Mouse (Mus musculus): ENCODE results near the gene Spryd3.

Gene Spryd3

GRCm38 (mm10) chr15:102103947-102104555 lies 32.0 kb downstream of the Spryd3 start:
- in situ Hi-C loops (cut with MboI; ENCODE audit: low pct_unique_long_range_greater_than_20kb in 1 of 2, low sequenced_read_pairs in 2 of 2, unreplicated experiment in 1 of 2) = no loop called here

- in situ Hi-C loops (cut with MboI; ENCODE audit: low pct_unique_long_range_greater_than_20kb in 1 of 2, low sequenced_read_pairs in 2 of 2, unreplicated experiment in 1 of 2) = no loop called here
Observed at GRCm38 (mm10) chr15:102103371-102103946, 32.6 kb downstream of the Spryd3 start.

DNA sequence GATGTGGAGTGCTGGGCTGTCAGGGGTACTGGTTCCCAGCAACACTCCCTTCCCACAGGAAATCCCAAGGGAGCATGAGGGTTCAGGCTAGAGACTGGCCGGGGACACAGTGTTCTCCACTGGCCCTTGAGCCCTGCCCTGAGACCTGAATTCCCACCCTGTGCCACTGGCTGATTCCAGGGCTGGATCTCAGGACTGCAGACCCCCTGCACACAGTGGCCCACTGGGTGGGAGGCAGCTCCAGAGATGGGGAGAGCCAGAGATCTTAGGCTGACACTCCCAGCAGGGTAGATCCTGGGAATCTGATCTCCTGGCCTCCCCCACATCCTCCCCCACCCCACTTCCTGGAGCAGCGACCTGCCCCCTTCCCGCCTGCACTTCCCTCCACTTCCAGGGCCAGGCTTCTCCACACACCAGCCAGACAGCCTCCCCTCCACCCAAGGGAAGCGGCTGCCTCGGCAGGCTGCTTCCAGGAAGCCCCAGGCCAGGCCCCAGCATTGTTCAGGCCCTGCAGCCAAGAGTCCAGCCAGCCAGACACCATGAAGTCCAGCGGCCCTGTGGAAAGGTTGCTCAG lies 33.4 kb downstream of the Spryd3 start:
- in situ Hi-C loops (cut with MboI; ENCODE audit: low pct_unique_long_range_greater_than_20kb in 1 of 2, low sequenced_read_pairs in 2 of 2, unreplicated experiment in 1 of 2) = no loop called here

- in situ Hi-C loops (cut with MboI; ENCODE audit: low pct_unique_long_range_greater_than_20kb in 1 of 2, low sequenced_read_pairs in 2 of 2, unreplicated experiment in 1 of 2) = no loop called here
Observed at GRCm38 (mm10) chr15:102101672-102102541, 34.1 kb downstream of the Spryd3 start.

DNA sequence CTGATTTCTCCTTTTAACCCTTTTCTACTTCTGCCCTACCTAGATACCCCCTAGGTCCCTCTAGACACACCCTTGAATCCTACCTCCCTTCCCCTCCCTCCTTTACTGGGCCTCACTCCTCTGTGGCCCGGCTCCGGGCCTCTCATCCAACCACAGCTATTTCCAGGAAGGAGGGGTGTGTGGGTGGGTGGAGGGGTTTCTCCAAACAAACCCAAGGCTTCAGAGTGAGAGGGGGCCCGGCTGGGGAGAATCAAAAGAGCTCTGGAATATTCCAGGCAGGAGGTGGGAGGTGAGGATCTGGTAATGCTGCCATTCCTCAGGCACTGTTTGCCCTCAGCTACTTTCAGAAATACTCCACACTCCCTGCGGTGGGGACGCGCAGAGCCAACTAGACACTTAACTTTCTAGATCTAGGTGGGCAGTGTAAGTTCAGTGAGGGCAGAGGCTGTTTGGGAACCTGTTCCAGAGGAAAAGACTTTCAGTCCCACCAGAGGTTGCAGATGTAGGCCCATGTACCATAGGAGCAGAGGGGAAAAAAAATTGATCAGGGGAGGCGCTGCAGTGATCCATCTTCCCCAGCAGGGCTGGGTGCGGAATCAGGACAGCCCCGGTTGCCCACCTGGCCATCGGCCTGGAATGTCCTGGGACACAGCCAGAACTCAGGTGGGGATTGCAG lies 34.9 kb downstream of the Spryd3 start:
- in situ Hi-C loops (cut with MboI; ENCODE audit: low pct_unique_long_range_greater_than_20kb in 1 of 2, low sequenced_read_pairs in 2 of 2, unreplicated experiment in 1 of 2) = no loop called here

DNA sequence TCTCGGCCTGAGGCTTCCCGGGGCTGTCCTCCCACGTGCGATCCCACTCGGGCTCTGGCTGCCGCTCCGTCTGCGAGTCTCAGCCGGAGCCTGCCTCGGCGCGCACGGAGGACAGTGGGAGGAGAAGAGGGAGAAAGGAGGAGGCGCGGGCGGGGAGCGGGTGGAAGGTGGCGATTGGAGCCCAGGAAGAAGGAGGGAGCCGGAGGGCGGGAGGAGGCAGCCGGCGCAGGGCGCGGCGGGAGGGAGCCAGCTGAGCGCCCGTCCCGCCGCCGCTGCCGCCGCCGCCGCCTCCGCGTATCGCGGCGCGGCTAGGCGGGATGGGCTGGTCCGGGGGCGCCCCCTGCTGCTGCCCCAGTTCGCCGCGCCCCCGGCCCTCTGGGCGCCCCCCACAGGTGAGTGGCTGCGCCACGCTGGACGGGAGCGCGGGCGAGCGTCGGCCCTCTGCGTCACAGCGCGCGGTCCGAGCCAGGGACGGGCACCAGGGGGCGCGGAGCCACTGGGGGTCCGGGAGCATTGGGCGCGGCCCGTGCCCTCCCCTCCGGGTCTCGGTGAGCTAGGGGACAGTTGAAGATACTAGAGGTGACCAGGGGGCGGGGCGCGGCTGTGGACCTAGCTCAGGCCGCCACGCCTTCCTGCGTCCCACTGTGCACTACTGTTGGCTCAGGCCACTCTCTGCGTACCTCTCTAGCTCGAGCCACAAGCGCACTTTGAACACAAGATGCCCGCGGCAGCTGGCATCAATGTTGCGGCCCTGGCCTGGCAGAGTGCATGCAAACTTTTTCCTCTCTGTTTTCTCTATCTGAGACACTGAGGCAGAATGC lies 35.7 kb downstream of the Spryd3 start, which contains the start of gene Tns2:
Tns2 (plus strand) TSS at position 253 of the 821 bp plus-strand sequence.
- in situ Hi-C loops (cut with MboI; ENCODE audit: low pct_unique_long_range_greater_than_20kb in 1 of 2, low sequenced_read_pairs in 2 of 2, unreplicated experiment in 1 of 2) = no loop called here

- in situ Hi-C loops (cut with MboI; ENCODE audit: low pct_unique_long_range_greater_than_20kb in 1 of 2, low sequenced_read_pairs in 2 of 2, unreplicated experiment in 1 of 2) = loop anchor here in 1 of 2 experiments (25.0 kb wide), 1 partner anchor 388 kb away; no protein-coding TSS in a partner anchor
Observed at GRCm38 (mm10) chr15:102099771-102100160, 36.3 kb downstream of the Spryd3 start.

- in situ Hi-C loops (cut with MboI; ENCODE audit: low pct_unique_long_range_greater_than_20kb in 1 of 2, low sequenced_read_pairs in 2 of 2, unreplicated experiment in 1 of 2) = loop anchor here in 1 of 2 experiments (25.0 kb wide), 1 partner anchor 388 kb away; no protein-coding TSS in a partner anchor
Observed at GRCm38 (mm10) chr15:102099260-102099659, 36.8 kb downstream of the Spryd3 start.

DNA sequence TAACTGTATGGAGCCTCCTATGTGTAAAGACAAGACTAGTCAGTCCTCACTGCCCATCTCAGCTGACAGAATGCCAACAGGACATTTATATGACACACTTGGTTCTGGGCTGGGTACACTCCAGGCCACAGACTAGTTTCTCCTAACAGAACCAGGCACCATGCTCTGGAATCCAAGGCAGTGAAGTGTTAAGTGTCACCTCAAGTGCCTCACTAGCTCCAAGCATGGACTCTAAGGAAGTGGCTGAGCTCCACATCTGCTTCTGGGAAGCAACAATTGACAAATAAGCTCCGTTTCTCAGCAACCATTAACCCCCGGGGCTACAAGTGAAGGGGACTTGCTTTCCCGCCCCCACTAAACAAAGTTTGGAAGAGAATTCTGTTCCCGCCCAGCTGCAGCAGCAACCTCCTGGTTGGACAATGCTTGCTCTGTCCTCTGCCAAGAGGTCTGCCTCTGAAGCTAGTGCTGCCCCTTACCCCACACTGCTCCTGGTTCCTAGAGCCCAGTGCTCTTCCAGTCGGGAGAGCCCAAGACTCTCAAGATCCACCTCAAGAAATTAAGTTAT lies 38.0 kb downstream of the Spryd3 start:
- in situ Hi-C loops (cut with MboI; ENCODE audit: low pct_unique_long_range_greater_than_20kb in 1 of 2, low sequenced_read_pairs in 2 of 2, unreplicated experiment in 1 of 2) = loop anchor here in 1 of 2 experiments (25.0 kb wide), 1 partner anchor 389 kb away; no protein-coding TSS in a partner anchor

- in situ Hi-C loops (cut with MboI; ENCODE audit: low pct_unique_long_range_greater_than_20kb in 1 of 2, low sequenced_read_pairs in 2 of 2, unreplicated experiment in 1 of 2) = loop anchor here in 1 of 2 experiments (25.0 kb wide), 1 partner anchor 390 kb away; no protein-coding TSS in a partner anchor
Observed at GRCm38 (mm10) chr15:102097147-102097915, 38.7 kb downstream of the Spryd3 start.

- in situ Hi-C loops (cut with MboI; ENCODE audit: low pct_unique_long_range_greater_than_20kb in 1 of 2, low sequenced_read_pairs in 2 of 2, unreplicated experiment in 1 of 2) = loop anchor here in 1 of 2 experiments (25.0 kb wide), 1 partner anchor 392 kb away; no protein-coding TSS in a partner anchor
Observed at GRCm38 (mm10) chr15:102094988-102095387, 41.0 kb downstream of the Spryd3 start.

DNA sequence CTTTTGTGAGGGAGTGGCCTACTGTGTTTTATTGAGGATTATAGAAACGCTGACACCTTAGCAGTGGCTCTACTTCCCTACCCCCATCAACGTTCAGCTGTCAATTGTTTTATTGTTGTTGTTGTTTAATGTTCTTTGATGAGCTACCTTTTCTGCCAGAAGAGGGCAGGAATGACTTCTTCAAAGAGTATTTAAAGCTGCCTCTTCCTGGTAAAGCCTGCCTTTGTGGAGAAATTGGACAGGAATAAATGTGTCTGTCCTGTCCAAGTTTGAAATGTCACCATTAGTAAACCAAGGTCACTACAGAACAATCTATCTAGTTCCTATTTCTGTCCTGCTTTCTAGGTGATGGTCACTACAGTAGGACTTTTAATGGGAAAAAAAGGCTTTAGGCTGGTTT lies 41.9 kb downstream of the Spryd3 start:
- in situ Hi-C loops (cut with MboI; ENCODE audit: low pct_unique_long_range_greater_than_20kb in 1 of 2, low sequenced_read_pairs in 2 of 2, unreplicated experiment in 1 of 2) = loop anchor here in 1 of 2 experiments (25.0 kb wide), 1 partner anchor 393 kb away; no protein-coding TSS in a partner anchor

- in situ Hi-C loops (cut with MboI; ENCODE audit: low pct_unique_long_range_greater_than_20kb in 1 of 2, low sequenced_read_pairs in 2 of 2, unreplicated experiment in 1 of 2) = loop anchor here in 1 of 2 experiments (25.0 kb wide), 1 partner anchor 395 kb away; no protein-coding TSS in a partner anchor
Observed at GRCm38 (mm10) chr15:102092222-102092621, 43.8 kb downstream of the Spryd3 start.

DNA sequence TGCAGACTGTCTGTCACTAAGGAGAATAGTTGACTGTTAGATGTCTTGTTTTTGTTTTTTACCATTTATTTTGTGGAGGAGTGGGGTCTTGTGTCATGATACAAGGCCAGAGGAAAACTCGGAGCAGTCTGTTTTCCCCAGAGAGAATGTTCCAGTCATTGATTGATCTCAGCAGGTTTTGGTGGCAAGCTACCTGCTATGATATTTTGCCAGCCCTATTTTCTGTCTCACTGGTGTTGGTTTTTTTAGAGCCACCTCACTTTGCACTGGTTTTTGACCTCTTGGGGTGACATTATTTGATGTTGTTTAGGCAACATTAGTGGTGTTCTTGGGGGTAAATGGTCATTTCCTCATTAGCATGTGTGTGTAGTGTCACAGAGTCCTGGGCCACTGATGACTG lies 44.3 kb downstream of the Spryd3 start:
- in situ Hi-C loops (cut with MboI; ENCODE audit: low pct_unique_long_range_greater_than_20kb in 1 of 2, low sequenced_read_pairs in 2 of 2, unreplicated experiment in 1 of 2) = loop anchor here in 1 of 2 experiments (25.0 kb wide), 1 partner anchor 396 kb away; no protein-coding TSS in a partner anchor

DNA sequence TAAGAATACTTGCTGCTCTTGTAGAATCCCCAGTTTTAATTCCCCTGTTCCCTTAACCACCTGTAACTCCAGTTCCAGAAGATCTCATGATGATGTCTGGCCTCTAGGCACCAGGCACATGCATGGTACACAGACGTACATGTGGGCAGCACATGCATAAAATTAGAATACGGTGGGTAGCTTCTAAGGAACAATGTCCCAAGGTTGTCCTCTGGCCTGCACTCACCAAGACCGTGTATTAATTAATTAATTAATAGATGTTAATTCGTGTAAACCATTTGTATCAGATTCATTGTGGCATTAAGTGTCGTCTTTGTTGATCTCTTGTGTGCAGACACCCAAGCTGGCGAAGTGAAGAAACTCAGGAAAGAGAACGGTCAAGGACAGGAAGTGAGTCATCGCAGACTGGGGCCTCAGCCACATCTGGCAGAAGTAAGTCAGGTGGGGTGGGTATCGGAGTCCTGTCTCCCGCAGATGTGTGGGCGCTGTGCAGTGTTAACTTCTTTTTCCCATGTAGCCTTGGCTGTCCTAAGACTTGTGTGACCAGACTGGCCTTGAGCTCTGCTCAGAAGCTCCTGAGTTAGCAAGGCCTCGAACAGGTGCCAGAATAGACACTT lies 44.9 kb downstream of the Spryd3 start:
- in situ Hi-C loops (cut with MboI; ENCODE audit: low pct_unique_long_range_greater_than_20kb in 1 of 2, low sequenced_read_pairs in 2 of 2, unreplicated experiment in 1 of 2) = loop anchor here in 1 of 2 experiments (25.0 kb wide), 1 partner anchor 396 kb away; no protein-coding TSS in a partner anchor
